22 mouse cellular contexts compared by ENCODE assay signal in the genomic region with DNA sequence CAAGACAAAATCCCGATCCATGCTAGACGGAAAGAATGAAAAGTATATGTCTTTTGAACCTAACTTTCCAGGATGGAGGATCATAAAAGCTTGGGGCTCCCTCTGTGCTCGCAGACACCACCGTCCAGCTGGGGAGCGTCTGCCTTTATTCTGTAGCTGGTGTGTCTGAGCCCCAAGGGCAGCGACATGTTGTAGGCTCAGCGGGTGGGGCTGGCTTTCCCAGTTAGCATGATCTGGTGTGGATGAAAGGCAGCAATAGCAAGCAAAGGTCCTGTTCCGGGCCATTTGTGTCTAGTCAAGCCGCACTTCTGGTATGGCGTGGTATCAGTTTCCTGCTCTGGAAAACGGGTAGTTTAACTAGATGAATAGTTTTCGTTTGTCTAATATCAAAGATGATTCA. TPM values are rescaled to one million over a fixed set of nuclear protein-coding genes. Genes with fewer than 3 reads are reported as not detected.
DNase-seq lines count a peak whose midpoint lies in the region; ATAC-seq lines count a peak whose summit lies in the region.
"Had no signal": no experiment of that assay in that cellular context is flagged by ENCODE, and none has a peak within 500 bp of the region (broad histone marks: within the 10 kb centered on the region; RNA-seq: fewer than 3 reads in every experiment).

No protein-coding gene starts in this region.

- 40% methylated on average over 12 of the region's 12 CpGs for WGBS in kidney, embryonic 16.5 days

- H3K27me3 ChIP-seq in kidney, embryonic 16.5 days (ENCODE audit: insufficient read depth, low read length) = no peaks in the 10 kb centered on the region
- H3K27me3 ChIP-seq: embryonic facial prominence, embryonic 15.5 days; hindbrain, embryonic 13.5 days; intestine, embryonic 15.5 days had no signal

- H3K9ac ChIP-seq in kidney, embryonic 16.5 days (replicated peaks; ENCODE audit: low read length) = no peak overlapping the region
- H3K9ac ChIP-seq: embryonic facial prominence, embryonic 15.5 days; hindbrain, embryonic 13.5 days; intestine, embryonic 15.5 days had no signal

- 0 out of 2 replicates have a peak overlapping the region, but pooled peaks have one; percentile 12 for H3K27ac ChIP-seq in kidney, embryonic 16.5 days (ENCODE audit: low read length)
- H3K27ac ChIP-seq: embryonic facial prominence, embryonic 15.5 days; forebrain, embryonic 10.5 days; heart, embryonic 10.5 days; hindbrain, embryonic 13.5 days; intestine, embryonic 15.5 days had no signal

- H3K9me3 ChIP-seq in kidney, embryonic 16.5 days (ENCODE audit: low read length) = no peaks in the 10 kb centered on the region
- H3K9me3 ChIP-seq: embryonic facial prominence, embryonic 15.5 days; forebrain, embryonic 10.5 days; heart, embryonic 10.5 days; hindbrain, embryonic 13.5 days; intestine, embryonic 15.5 days had no signal

- H3K4me1 ChIP-seq in kidney, embryonic 16.5 days (ENCODE audit: insufficient read depth, low read length) = peaks cover 20% of the 10 kb centered on the region; the same call in 1 of the 2 replicates
- H3K4me1 ChIP-seq: embryonic facial prominence, embryonic 15.5 days had no signal

- DNase-seq in cerebellum, adult 11-12 months = peak; percentile 12
- DNase-seq in cerebellum, postnatal 4 days (ENCODE audit: low spot score in 2 of 2) = no peak
- peak; percentile 38 to 45 for DNase-seq in cerebellum, postnatal 14 days
- no peak for DNase-seq in cerebellum, postnatal 36 days
- no peak for DNase-seq in kidney, postnatal 36 days
- DNase-seq in retina, postnatal 1 day = peak; percentile 14
- no peak for DNase-seq in retina, embryonic 14.5 days (ENCODE audit: low spot score)
- DNase-seq: adrenal gland, adult 8-10 months; adrenal gland, postnatal 36 days; gastrocnemius, postnatal 25 days; heart, postnatal 10 days; heart, postnatal 4 days; kidney, adult 18-20 months had no signal

- H3K4me3 ChIP-seq in kidney, embryonic 16.5 days (ENCODE audit: low read length) = no peak overlapping the region
- H3K4me3 ChIP-seq: embryonic facial prominence, embryonic 15.5 days; erythroblast, embryonic 14.5 days; forebrain, embryonic 10.5 days; gastrocnemius, adult 2 months; heart, embryonic 10.5 days; hindbrain, embryonic 13.5 days; intestine, embryonic 15.5 days had no signal

- 0 out of 2 replicates have a peak, but pooled peaks cover 5% of the 10 kb centered on the region for H3K36me3 ChIP-seq in kidney, embryonic 16.5 days (ENCODE audit: insufficient read depth, low read length)

- H3K4me2 ChIP-seq in kidney, embryonic 16.5 days (replicated peaks; ENCODE audit: low read depth, low read length) = no peak overlapping the region
- H3K4me2 ChIP-seq: embryonic facial prominence, embryonic 15.5 days; hindbrain, embryonic 13.5 days; intestine, embryonic 15.5 days had no signal

- ATAC-seq in kidney, embryonic 16.5 days (ENCODE audit: low FRiP score, low TSS enrichment) = no peak
- ATAC-seq: forebrain, embryonic 14.5 days; intestine, embryonic 15.5 days had no signal

RNA-seq across cellular contexts. Expression of a gene that starts 56.0 kb away (rescaled TPM):
- 30.8 and 31.2 TPM in 2 replicates for polyA plus RNA-seq in kidney, embryonic 16.5 days (2015; fragmentation: Nextera tagmentation; extraction: Ambion mirVana)

RNA-seq across cellular contexts. Expression of a gene that starts 56.4 kb away (rescaled TPM):
- 83.2 and 89.5 TPM in 2 replicates for polyA plus RNA-seq in kidney, embryonic 16.5 days (2015; fragmentation: Nextera tagmentation; extraction: Ambion mirVana)

Comparison
In these comparisons a context has a peak if more than half of its experiments do, and no peak if none do; other contexts are left out.
1. DNase-seq: peak in cerebellum, adult 11-12 months (single experiment), cerebellum, postnatal 14 days (2 of 2) and retina, postnatal 1 day (single experiment); none in cerebellum, postnatal 4 days (0 of 2), cerebellum, postnatal 36 days (0 of 2), kidney, postnatal 36 days (0 of 2) and retina, embryonic 14.5 days (single experiment).